Mouse (Mus musculus) embryonic facial prominence, embryonic 12.5 days (tissue): ENCODE data around the gene Prr12. TPM values are rescaled to one million over a fixed set of nuclear protein-coding genes. Genes with fewer than 3 reads are reported as not detected.

ENCODE experiments used
- ATAC-seq: fragments of 200-750 bp; cut with Nextera tagmentation; 2 replicates; pipeline ENCODE4 v1.8.0; 2017; ENCODE audit not compliant: insufficient number of reproducible peaks, insufficient read depth, low FRiP score, low TSS enrichment
- H3K27ac ChIP-seq: fragments of 300-500 bp; sonication (generic); 2 replicates; pipeline ENCODE4 v1.5.1; 2016; ENCODE audit warnings: mild to moderate bottlenecking
- H3K27me3 ChIP-seq: fragments of 300-500 bp; sonication (generic); 2 replicates; pipeline ENCODE4 v1.6.1; 2016; ENCODE audit warnings: mild to moderate bottlenecking, moderate library complexity
- H3K36me3 ChIP-seq: fragments of 300-500 bp; sonication (generic); 2 replicates; pipeline ENCODE4 v1.6.1; 2016; ENCODE audit warnings: mild to moderate bottlenecking
- H3K4me1 ChIP-seq: fragments of 300-500 bp; sonication (generic); 2 replicates; pipeline ENCODE4 v1.6.1; 2016
- H3K4me2 ChIP-seq: fragments of 300-500 bp; sonication (generic); replicated peaks from 2 replicates; pipeline ENCODE4 v1.6.1; 2016; ENCODE audit warnings: mild to moderate bottlenecking, moderate library complexity
- H3K4me3 ChIP-seq: fragments of 300-500 bp; sonication (generic); 2 replicates; pipeline ENCODE4 v1.5.1; 2016; ENCODE audit warnings: mild to moderate bottlenecking
- H3K9ac ChIP-seq: fragments of 300-500 bp; sonication (generic); 2 replicates; pipeline ENCODE4 v1.6.1; 2016; ENCODE audit warnings: mild to moderate bottlenecking, moderate library complexity
- H3K9me3 ChIP-seq: fragments of 300-500 bp; sonication (generic); 2 replicates; pipeline ENCODE4 v1.6.1; 2016; ENCODE audit warnings: mild to moderate bottlenecking, moderate library complexity
- WGBS: fragments of 180-500 bp; shearing (Covaris S2); methylation state at CpG from one replicate; pipeline ENCODE4 v1.1.7; 2016; 5-methylcytosine and 5-hydroxymethylcytosine counted together
- polyA plus RNA-seq: library from polyadenylated mRNA; unstranded; fragments of >200 nt; fragmentation: Nextera tagmentation; extraction: Ambion mirVana; gene quantifications from 2 replicates; pipeline ENCODE4 v1.2.1, GENCODE M21; 2016

Prr12 gene
- polyA plus RNA-seq, 1 experiment from 2014 or later: 13.7 TPM

GRCm38 (mm10) chr7:45048001-45048890 lies 4.4 kb downstream of the Prr12 start:
- H3K9me3 ChIP-seq: no peaks in the 10 kb centered on the region
- peaks cover 74% of the 10 kb centered on the region for H3K36me3 ChIP-seq
- H3K9ac ChIP-seq: no peak overlapping the region
- H3K27me3 ChIP-seq: no peaks in the 10 kb centered on the region
- WGBS: 91% methylated on average over 38 of the region's 38 CpGs
- no peak overlapping the region for H3K27ac ChIP-seq
- H3K4me2 ChIP-seq: no peak overlapping the region
- no peak overlapping the region for H3K4me3 ChIP-seq
- peaks cover 25% of the 10 kb centered on the region; the same call in 1 of the 2 replicates for H3K4me1 ChIP-seq
- ATAC-seq: no peak

GRCm38 (mm10) chr7:45047491-45047890 lies 5.2 kb downstream of the Prr12 start:
- no peak overlapping the region for H3K4me3 ChIP-seq
- H3K9me3 ChIP-seq: no peaks in the 10 kb centered on the region
- H3K4me2 ChIP-seq: no peak overlapping the region
- no peaks in the 10 kb centered on the region for H3K27me3 ChIP-seq
- peaks cover 25% of the 10 kb centered on the region; the same call in 1 of the 2 replicates for H3K4me1 ChIP-seq
- peaks cover 81% of the 10 kb centered on the region for H3K36me3 ChIP-seq
- no peak overlapping the region for H3K27ac ChIP-seq
- WGBS: 96% methylated on average over 14 of the region's 14 CpGs
- ATAC-seq: no peak
- no peak overlapping the region for H3K9ac ChIP-seq

- Histone ChIP-seq H3K27ac (no peak overlapping the region), H3K4me3 (no peak overlapping the region), H3K36me3 (peaks cover 87% of the 10 kb centered on the region), H3K27me3 (no peaks in the 10 kb centered on the region), H3K4me1 (peaks cover 22% of the 10 kb centered on the region; the same call in 1 of the 2 replicates), H3K9ac (no peak overlapping the region), H3K9me3 (no peaks in the 10 kb centered on the region), H3K4me2 (no peak overlapping the region)
- no peak for ATAC-seq
- WGBS: 94% methylated on average over 26 of the region's 26 CpGs
Observed at GRCm38 (mm10) chr7:45046853-45047350, 5.8 kb downstream of the Prr12 start.

- WGBS: 91% methylated on average over 22 of the region's 22 CpGs
- Histone ChIP-seq H3K9me3 (no peaks in the 10 kb centered on the region), H3K4me3 (no peak overlapping the region), H3K27me3 (no peaks in the 10 kb centered on the region), H3K36me3 (peaks cover 99% of the 10 kb centered on the region), H3K4me2 (no peak overlapping the region), H3K27ac (no peak overlapping the region), H3K4me1 (peaks cover 11% of the 10 kb centered on the region; the same call in 1 of the 2 replicates), H3K9ac (no peak overlapping the region)
- ATAC-seq: no peak
Observed at GRCm38 (mm10) chr7:45045741-45046140, 6.9 kb downstream of the Prr12 start.

GRCm38 (mm10) chr7:45043307-45043706 lies 9.4 kb downstream of the Prr12 start:
- WGBS: 98% methylated on average over 14 of the region's 14 CpGs
- no peak for ATAC-seq
- Histone ChIP-seq H3K4me3 (no peak overlapping the region), H3K36me3 (peaks cover 98% of the 10 kb centered on the region), H3K27me3 (no peaks in the 10 kb centered on the region), H3K27ac (no peak overlapping the region), H3K4me1 (peaks cover 5% of the 10 kb centered on the region; the same call in 1 of the 2 replicates), H3K4me2 (no peak overlapping the region), H3K9ac (no peak overlapping the region), H3K9me3 (no peaks in the 10 kb centered on the region)

- H3K36me3 ChIP-seq: peaks cover 98% of the 10 kb centered on the region
- H3K9ac ChIP-seq: no peak overlapping the region
- H3K27ac ChIP-seq: no peak overlapping the region
- no peak for ATAC-seq
- 93% methylated on average over 9 of the region's 9 CpGs for WGBS
- no peaks in the 10 kb centered on the region for H3K27me3 ChIP-seq
- H3K4me3 ChIP-seq: no peak overlapping the region
- H3K9me3 ChIP-seq: no peaks in the 10 kb centered on the region
- H3K4me2 ChIP-seq: no peak overlapping the region
- no peaks in the 10 kb centered on the region for H3K4me1 ChIP-seq
Observed at GRCm38 (mm10) chr7:45040851-45041250, 11.8 kb downstream of the Prr12 start.

GRCm38 (mm10) chr7:45038411-45038810 lies 14.3 kb downstream of the Prr12 start:
- Histone ChIP-seq H3K4me2 (no peak overlapping the region), H3K27me3 (no peaks in the 10 kb centered on the region), H3K9ac (no peak overlapping the region), H3K27ac (no peak overlapping the region), H3K4me3 (no peak overlapping the region), H3K9me3 (no peaks in the 10 kb centered on the region), H3K4me1 (no peaks in the 10 kb centered on the region), H3K36me3 (peaks cover 98% of the 10 kb centered on the region)
- 91% methylated on average over 9 of the region's 9 CpGs for WGBS
- ATAC-seq: no peak

- no peaks in the 10 kb centered on the region for H3K9me3 ChIP-seq
- peaks cover 98% of the 10 kb centered on the region for H3K36me3 ChIP-seq
- WGBS: 72% methylated on average over 7 of the region's 7 CpGs
- H3K27me3 ChIP-seq: no peaks in the 10 kb centered on the region
- no peak for ATAC-seq
- no peak overlapping the region for H3K4me3 ChIP-seq
- no peak overlapping the region for H3K27ac ChIP-seq
- no peak overlapping the region for H3K4me2 ChIP-seq
- no peaks in the 10 kb centered on the region for H3K4me1 ChIP-seq
- no peak overlapping the region for H3K9ac ChIP-seq
Observed at GRCm38 (mm10) chr7:45037720-45038361, 14.8 kb downstream of the Prr12 start.

- H3K36me3 ChIP-seq: peaks cover 98% of the 10 kb centered on the region
- no peak for ATAC-seq
- H3K4me3 ChIP-seq: no peak overlapping the region
- no peaks in the 10 kb centered on the region for H3K4me1 ChIP-seq
- 91% methylated on average over 11 of the region's 11 CpGs for WGBS
- no peak overlapping the region for H3K9ac ChIP-seq
- no peak overlapping the region for H3K4me2 ChIP-seq
- no peak overlapping the region for H3K27ac ChIP-seq
- H3K9me3 ChIP-seq: no peaks in the 10 kb centered on the region
- no peaks in the 10 kb centered on the region for H3K27me3 ChIP-seq
Observed at GRCm38 (mm10) chr7:45036702-45037101, 16.0 kb downstream of the Prr12 start.

GRCm38 (mm10) chr7:45035631-45036030 lies 17.1 kb downstream of the Prr12 start:
- Histone ChIP-seq H3K36me3 (peaks cover 98% of the 10 kb centered on the region), H3K4me3 (no peak overlapping the region), H3K4me1 (no peaks in the 10 kb centered on the region), H3K9ac (no peak overlapping the region), H3K4me2 (no peak overlapping the region), H3K9me3 (no peaks in the 10 kb centered on the region), H3K27ac (no peak overlapping the region), H3K27me3 (no peaks in the 10 kb centered on the region)
- no peak for ATAC-seq
- 84% methylated on average over 3 of the region's 3 CpGs for WGBS

GRCm38 (mm10) chr7:45033722-45034359 lies 18.8 kb downstream of the Prr12 start:
- WGBS: 92% methylated on average over 19 of the region's 19 CpGs

More at GRCm38 (mm10) chr7:45033722-45034359, 18.8 kb downstream of the Prr12 start:
- no peaks in the 10 kb centered on the region for H3K9me3 ChIP-seq
- H3K4me3 ChIP-seq: no peak overlapping the region
- H3K4me1 ChIP-seq: no peaks in the 10 kb centered on the region
- H3K36me3 ChIP-seq: peaks cover 98% of the 10 kb centered on the region
- no peak overlapping the region for H3K4me2 ChIP-seq
- H3K27ac ChIP-seq: no peak overlapping the region
- H3K9ac ChIP-seq: no peak overlapping the region
- no peaks in the 10 kb centered on the region for H3K27me3 ChIP-seq
- ATAC-seq: no peak
